Mouse (Mus musculus) 3134 (cell line): Measurements from ENCODE around the gene Serpinb12.
"Not testable (repeated sequence)": the region's sequence is repeated elsewhere in the genome, so short reads cannot be mapped to it uniquely, and the experiment has no call there.

Experiments used
- DNase-seq: peaks from one replicate; pipeline ENCODE4 v3.0.0-alpha.2; 2011; ENCODE audit warnings: low spot score; ENCODE audit not compliant: insufficient read length; ENCODE audit errors: extremely low read depth

Serpinb12 gene

GRCm38 (mm10) chr1:106934265-106934664 is at the start of gene Serpinb12:
Serpinb12 (plus strand) TSS chr1:106934449.
- DNase-seq = no peak

- DNase-seq = not testable (repeated sequence)
Observed at GRCm38 (mm10) chr1:106895142-106895541, 39.1 kb upstream of the Serpinb12 start.

- DNase-seq = peak; percentile 16
Observed at GRCm38 (mm10) chr1:106901406-106901805, 32.8 kb upstream of the Serpinb12 start.

- no peak for DNase-seq
Observed at GRCm38 (mm10) chr1:106931954-106932353, 2.3 kb upstream of the Serpinb12 start.

- no peak for DNase-seq
Observed at GRCm38 (mm10) chr1:106933658-106934057, 591 bp upstream of the Serpinb12 start.

GRCm38 (mm10) chr1:106947217-106947616 is 13.0 kb downstream of the Serpinb12 start:
- no peak for DNase-seq

- no peak for DNase-seq
Observed at GRCm38 (mm10) chr1:106959981-106960380, 25.7 kb downstream of the Serpinb12 start.

- DNase-seq = no peak
Observed at GRCm38 (mm10) chr1:106961023-106961422, 26.8 kb downstream of the Serpinb12 start.

- no peak for DNase-seq
Observed at GRCm38 (mm10) chr1:106980684-106981083, 46.4 kb downstream of the Serpinb12 start, which contains the start of gene Serpinb13. Serpinb13 (plus strand) TSS chr1:106980984.

- no peak for DNase-seq
Observed at GRCm38 (mm10) chr1:106983092-106983491, 48.8 kb downstream of the Serpinb12 start.

GRCm38 (mm10) chr1:106983865-106984264 is 49.6 kb downstream of the Serpinb12 start:
- DNase-seq = no peak

GRCm38 (mm10) chr1:107000424-107000823 is 66.2 kb downstream of the Serpinb12 start:
- DNase-seq = peak; percentile 7

- no peak for DNase-seq
Observed at GRCm38 (mm10) chr1:107001754-107002153, 67.5 kb downstream of the Serpinb12 start.

- DNase-seq = no peak
Observed at GRCm38 (mm10) chr1:107006316-107006715, 72.1 kb downstream of the Serpinb12 start.
